Mouse (Mus musculus): ENCODE measurements at regions not wholly inside any gene's neighbourhood (a gene's known extent, or its start where the extent isn't known, plus 50 kb on each side); places are given as distances from the start of the nearest gene placed in this dataset.

GRCm38 (mm10) chr2:178745296-178746015 is 315.1 kb downstream of the Cdh26 start:
- Histone ChIP-seq H3K4me1 (peaks cover 4% of the 10 kb centered on the region; the same call in 1 of the 2 replicates), H3K27me3 (replicated peaks) (no peaks in the 10 kb centered on the region), H3K27ac (no peak overlapping the region), H3K36me3 (no peaks in the 10 kb centered on the region), H3K4me2 (replicated peaks) (0 out of 2 replicates have a peak overlapping the region, but pooled peaks have one; percentile 15), H3K4me3 (no peak overlapping the region), H3K9me3 (no peaks in the 10 kb centered on the region), H3K9ac (no peak overlapping the region)
- ATAC-seq (ENCODE audit: low FRiP score, low read depth): no peak
- 27% methylated on average over 14 of the region's 14 CpGs for WGBS

GRCm38 (mm10) chr2:178751247-178751646 is 320.9 kb downstream of the Cdh26 start:
- Histone ChIP-seq H3K27ac (no peak overlapping the region), H3K4me2 (replicated peaks) (no peak overlapping the region), H3K27me3 (replicated peaks) (no peaks in the 10 kb centered on the region), H3K9me3 (no peaks in the 10 kb centered on the region), H3K4me1 (no peaks in the 10 kb centered on the region), H3K9ac (no peak overlapping the region), H3K36me3 (no peaks in the 10 kb centered on the region), H3K4me3 (no peak overlapping the region)
- ATAC-seq (ENCODE audit: low FRiP score, low read depth): no peak
- 90% methylated on average over 1 of the region's 1 CpGs for WGBS

GRCm38 (mm10) chr2:178758366-178758765 is 328.0 kb downstream of the Cdh26 start:
- ATAC-seq (ENCODE audit: low FRiP score, low read depth): no peak; the same call in 1 of the 2 replicates
- Histone ChIP-seq H3K9me3 (no peaks in the 10 kb centered on the region), H3K36me3 (no peaks in the 10 kb centered on the region), H3K27me3 (replicated peaks) (no peaks in the 10 kb centered on the region), H3K4me2 (replicated peaks) (no peak overlapping the region), H3K9ac (no peak overlapping the region), H3K4me1 (no peaks in the 10 kb centered on the region), H3K27ac (no peak overlapping the region), H3K4me3 (no peak overlapping the region)
- WGBS: 8% methylated on average over 2 of the region's 2 CpGs

GRCm38 (mm10) chr2:178768526-178768925 is 338.2 kb downstream of the Cdh26 start:
- H3K9ac ChIP-seq: no peak overlapping the region
- no peak for ATAC-seq (ENCODE audit: low FRiP score, low read depth)
- H3K4me3 ChIP-seq: no peak overlapping the region
- H3K4me1 ChIP-seq: no peaks in the 10 kb centered on the region
- no peak overlapping the region for H3K27ac ChIP-seq
- H3K4me2 ChIP-seq (replicated peaks): no peak overlapping the region
- no peaks in the 10 kb centered on the region for H3K36me3 ChIP-seq
- 76% methylated on average over 4 of the region's 4 CpGs for WGBS
- no peaks in the 10 kb centered on the region for H3K27me3 ChIP-seq (replicated peaks)
- H3K9me3 ChIP-seq: no peaks in the 10 kb centered on the region

GRCm38 (mm10) chr2:178769001-178769400 is 338.7 kb downstream of the Cdh26 start:
- Histone ChIP-seq H3K9me3 (no peaks in the 10 kb centered on the region), H3K36me3 (no peaks in the 10 kb centered on the region), H3K4me3 (no peak overlapping the region), H3K4me2 (replicated peaks) (no peak overlapping the region), H3K9ac (no peak overlapping the region), H3K27me3 (replicated peaks) (no peaks in the 10 kb centered on the region), H3K27ac (no peak overlapping the region), H3K4me1 (no peaks in the 10 kb centered on the region)
- 90% methylated on average over 4 of the region's 4 CpGs for WGBS
- no peak for ATAC-seq (ENCODE audit: low FRiP score, low read depth)

GRCm38 (mm10) chr2:178771435-178771834 is 341.1 kb downstream of the Cdh26 start:
- no peaks in the 10 kb centered on the region for H3K9me3 ChIP-seq
- WGBS: 30% methylated on average over 1 of the region's 1 CpGs
- H3K27ac ChIP-seq: no peak overlapping the region
- no peaks in the 10 kb centered on the region for H3K4me1 ChIP-seq
- no peak for ATAC-seq (ENCODE audit: low FRiP score, low read depth)
- H3K36me3 ChIP-seq: no peaks in the 10 kb centered on the region
- H3K27me3 ChIP-seq (replicated peaks): no peaks in the 10 kb centered on the region
- H3K9ac ChIP-seq: no peak overlapping the region
- no peak overlapping the region for H3K4me3 ChIP-seq
- no peak overlapping the region for H3K4me2 ChIP-seq (replicated peaks)

- no peak for ATAC-seq (ENCODE audit: low FRiP score, low read depth)
- WGBS: 89% methylated on average over 3 of the region's 3 CpGs
- no peaks in the 10 kb centered on the region for H3K27me3 ChIP-seq (replicated peaks)
- H3K9ac ChIP-seq: no peak overlapping the region
- H3K4me1 ChIP-seq: no peaks in the 10 kb centered on the region
- H3K27ac ChIP-seq: no peak overlapping the region
- H3K4me3 ChIP-seq: no peak overlapping the region
- H3K4me2 ChIP-seq (replicated peaks): no peak overlapping the region
- no peaks in the 10 kb centered on the region for H3K36me3 ChIP-seq
- no peaks in the 10 kb centered on the region for H3K9me3 ChIP-seq
Measured at GRCm38 (mm10) chr2:178771881-178772280, 341.6 kb downstream of the Cdh26 start.

GRCm38 (mm10) chr2:178784822-178785589 is 354.7 kb downstream of the Cdh26 start:
- no peak overlapping the region for H3K27ac ChIP-seq
- no peaks in the 10 kb centered on the region for H3K27me3 ChIP-seq (replicated peaks)
- H3K36me3 ChIP-seq: no peaks in the 10 kb centered on the region
- no peak overlapping the region for H3K9ac ChIP-seq
- no peak overlapping the region for H3K4me2 ChIP-seq (replicated peaks)
- no peaks in the 10 kb centered on the region for H3K9me3 ChIP-seq
- 54% methylated on average over 25 of the region's 25 CpGs for WGBS
- ATAC-seq (ENCODE audit: low FRiP score, low read depth): 0 out of 2 replicates have a peak, but pooled peaks have one; percentile 25
- no peaks in the 10 kb centered on the region; the same call in 1 of the 2 replicates for H3K4me1 ChIP-seq
- H3K4me3 ChIP-seq: no peak overlapping the region

- H3K27me3 ChIP-seq (replicated peaks): no peaks in the 10 kb centered on the region
- H3K4me2 ChIP-seq (replicated peaks): no peak overlapping the region
- no peaks in the 10 kb centered on the region; the same call in 1 of the 2 replicates for H3K4me1 ChIP-seq
- ATAC-seq (ENCODE audit: low FRiP score, low read depth): no peak
- H3K9ac ChIP-seq: no peak overlapping the region
- no peak overlapping the region for H3K27ac ChIP-seq
- no peaks in the 10 kb centered on the region for H3K36me3 ChIP-seq
- H3K9me3 ChIP-seq: no peaks in the 10 kb centered on the region
- H3K4me3 ChIP-seq: no peak overlapping the region
- WGBS: 62% methylated on average over 6 of the region's 6 CpGs
Measured at GRCm38 (mm10) chr2:178785843-178786242, 355.5 kb downstream of the Cdh26 start.

- no peak overlapping the region for H3K4me3 ChIP-seq
- H3K36me3 ChIP-seq: no peaks in the 10 kb centered on the region
- H3K27me3 ChIP-seq (replicated peaks): no peaks in the 10 kb centered on the region
- H3K27ac ChIP-seq: no peak overlapping the region
- no peak overlapping the region for H3K4me2 ChIP-seq (replicated peaks)
- ATAC-seq (ENCODE audit: low FRiP score, low read depth): no peak
- H3K9ac ChIP-seq: no peak overlapping the region
- 62% methylated on average over 3 of the region's 3 CpGs for WGBS
- H3K9me3 ChIP-seq: no peaks in the 10 kb centered on the region
- H3K4me1 ChIP-seq: no peaks in the 10 kb centered on the region
Measured at GRCm38 (mm10) chr2:178795841-178796240, 365.5 kb downstream of the Cdh26 start.

- H3K4me3 ChIP-seq: no peak overlapping the region
- no peaks in the 10 kb centered on the region for H3K9me3 ChIP-seq
- no peaks in the 10 kb centered on the region for H3K27me3 ChIP-seq (replicated peaks)
- no peak for ATAC-seq (ENCODE audit: low FRiP score, low read depth)
- WGBS: 55% methylated on average over 12 of the region's 12 CpGs
- H3K4me1 ChIP-seq: no peaks in the 10 kb centered on the region
- H3K27ac ChIP-seq: no peak overlapping the region
- no peaks in the 10 kb centered on the region for H3K36me3 ChIP-seq
- H3K4me2 ChIP-seq (replicated peaks): no peak overlapping the region
- H3K9ac ChIP-seq: no peak overlapping the region
Measured at GRCm38 (mm10) chr2:178801464-178801863, 371.1 kb downstream of the Cdh26 start.

- no peaks in the 10 kb centered on the region for H3K36me3 ChIP-seq
- ATAC-seq (ENCODE audit: low FRiP score, low read depth): no peak
- no peak overlapping the region for H3K4me2 ChIP-seq (replicated peaks)
- 85% methylated on average over 8 of the region's 8 CpGs for WGBS
- no peaks in the 10 kb centered on the region for H3K4me1 ChIP-seq
- H3K9me3 ChIP-seq: no peaks in the 10 kb centered on the region
- H3K27me3 ChIP-seq (replicated peaks): no peaks in the 10 kb centered on the region
- no peak overlapping the region for H3K27ac ChIP-seq
- H3K4me3 ChIP-seq: no peak overlapping the region
- no peak overlapping the region for H3K9ac ChIP-seq
Measured at GRCm38 (mm10) chr2:178805283-178805682, 375.0 kb downstream of the Cdh26 start.
